Mouse (Mus musculus): ENCODE data around the gene Cldn6.

GRCm38 (mm10) chr17:23705525-23706104, 26.6 kb downstream of the Cldn6 start:
- TF ChIP-seq POLR2A (IDR thresholded peaks at IDR 0.05; ENCODE audit: low read depth, low read length) (no peak), CTCF (IDR thresholded peaks at IDR 0.05; ENCODE audit: extremely low read depth, insufficient read depth, insufficient read length, insufficient replicate concordance) (no peak)

Data from spleen, adult 2 months (tissue).